Mouse (Mus musculus) B cell, adult 2 months (primary cell): ENCODE results near the gene Tfpt.
"Not testable (repeated sequence)": the region's sequence is repeated elsewhere in the genome, so short reads cannot be mapped to it uniquely, and the experiment has no call there.

Experiments used
- DNase-seq, 2 experiments: peaks; one replicate each; pipeline ENCODE4 v3.0.0; 2022

Gene Tfpt

GRCm38 (mm10) chr7:3571847-3572246 lies 57.9 kb downstream of the Tfpt start:
- no peak for DNase-seq

- DNase-seq = not testable (repeated sequence)
These were observed 59.1 kb downstream of the Tfpt start for GRCm38 (mm10) chr7:3570580-3570979.
